Mouse (Mus musculus) stomach, embryonic 15.5 days (tissue): ENCODE data around the gene Cxcl16. TPM values are rescaled to one million over a fixed set of nuclear protein-coding genes. Genes with fewer than 3 reads are reported as not detected.

ENCODE experiments used
- microRNA-seq: library from miRNA; unstranded; fragments of <30 nt; microRNA quantifications from one replicate; pipeline ENCODE4, GENCODE M21; 2016
- polyA plus RNA-seq: library from polyadenylated mRNA; unstranded; fragments of >200 nt; fragmentation: Nextera tagmentation; extraction: Ambion mirVana; gene quantifications from 2 replicates; pipeline ENCODE4 v1.2.1, GENCODE M21; 2015

The Cxcl16 gene
- polyA plus RNA-seq, 1 experiment from 2014 or later, result 7.3 TPM

Small RNAs within 50 kb of the gene (microRNA-seq; reads per million reads assigned to microRNA genes)
- not detected for gene Mir7115

Other genes starting within 250 kb of the Cxcl16 start
- gene Slc16a11, start 247.2 kb downstream of the Cxcl16 start, polyA plus RNA-seq, result 1.4 and 2.4 TPM in 2 replicates
- 6.9 and 9.8 TPM in 2 replicates for gene Slc16a13, start 238.9 kb downstream of the Cxcl16 start, polyA plus RNA-seq
- 10.9 and 13.6 TPM in 2 replicates for gene Bcl6b, start 230.2 kb downstream of the Cxcl16 start, polyA plus RNA-seq
- gene 0610010K14Rik, start 222.1 kb downstream of the Cxcl16 start, polyA plus RNA-seq, result 141 and 144 TPM in 2 replicates
- gene Gm21988, start 220.2 kb downstream of the Cxcl16 start, polyA plus RNA-seq, result 8.7 and 11.0 TPM in 2 replicates
- gene Rnasek, start 220.1 kb downstream of the Cxcl16 start, polyA plus RNA-seq, result 196 and 222 TPM in 2 replicates
- gene Alox12, start 204.6 kb downstream of the Cxcl16 start, polyA plus RNA-seq, result 11.7 and 12.9 TPM in 2 replicates
- gene Alox12e, start 137.4 kb downstream of the Cxcl16 start, polyA plus RNA-seq, result 0.06 TPM in 1 of 2 replicates, not detected in the other
- gene Alox15, start 108.0 kb downstream of the Cxcl16 start, polyA plus RNA-seq, result 6.7 and 9.5 TPM in 2 replicates
- gene Pelp1, start 50.0 kb downstream of the Cxcl16 start, polyA plus RNA-seq, result 31.5 and 33.8 TPM in 2 replicates
- 15.0 and 19.4 TPM in 2 replicates for gene Arrb2, start 27.3 kb downstream of the Cxcl16 start, polyA plus RNA-seq
- 36.1 and 40.6 TPM in 2 replicates for gene Med11, start 8.1 kb downstream of the Cxcl16 start, polyA plus RNA-seq
- gene Zmynd15, start 551 bp downstream of the Cxcl16 start, polyA plus RNA-seq, result 0.73 and 0.75 TPM in 2 replicates
- 65.0 and 71.2 TPM in 2 replicates for gene Tm4sf5, start 45.3 kb upstream of the Cxcl16 start, polyA plus RNA-seq
- 0.62 TPM in 1 of 2 replicates, not detected in the other for gene Vmo1, start 54.6 kb upstream of the Cxcl16 start, polyA plus RNA-seq
- gene Gltpd2, start 59.2 kb upstream of the Cxcl16 start, polyA plus RNA-seq, result 2.1 and 3.3 TPM in 2 replicates
- 689 and 690 TPM in 2 replicates for gene Psmb6, start 65.4 kb upstream of the Cxcl16 start, polyA plus RNA-seq
- not detected in 2 replicates for gene Gm40193, start 73.0 kb upstream of the Cxcl16 start, polyA plus RNA-seq
- gene Pld2, start 80.1 kb upstream of the Cxcl16 start, polyA plus RNA-seq, result 12.9 and 13.7 TPM in 2 replicates
- 14.9 and 15.9 TPM in 2 replicates for gene Mink1, start 102.9 kb upstream of the Cxcl16 start, polyA plus RNA-seq
- 0.23 TPM in 1 of 2 replicates, not detected in the other for gene 4930544D05Rik, start 155.9 kb upstream of the Cxcl16 start, polyA plus RNA-seq
- gene Chrne, start 159.2 kb upstream of the Cxcl16 start, polyA plus RNA-seq, result not detected in 2 replicates
- gene Gp1ba, start 179.1 kb upstream of the Cxcl16 start, polyA plus RNA-seq, result 0.09 and 0.19 TPM in 2 replicates
- gene Rnf167, start 187.3 kb upstream of the Cxcl16 start, polyA plus RNA-seq, result 97.2 and 108 TPM in 2 replicates
- gene Slc25a11, start 187.5 kb upstream of the Cxcl16 start, polyA plus RNA-seq, result 150 and 151 TPM in 2 replicates
- gene Pfn1, start 194.7 kb upstream of the Cxcl16 start, polyA plus RNA-seq, result 1,701 and 2,042 TPM in 2 replicates
- gene Eno3, start 197.2 kb upstream of the Cxcl16 start, polyA plus RNA-seq, result 13.9 and 16.6 TPM in 2 replicates
- 152 and 156 TPM in 2 replicates for gene Spag7, start 209.4 kb upstream of the Cxcl16 start, polyA plus RNA-seq
- 13.0 and 15.5 TPM in 2 replicates for gene Camta2, start 228.1 kb upstream of the Cxcl16 start, polyA plus RNA-seq
- gene Inca1, start 240.2 kb upstream of the Cxcl16 start, polyA plus RNA-seq, result 1.1 and 1.4 TPM in 2 replicates
- 4.2 and 4.6 TPM in 2 replicates for gene Kif1c, start 240.6 kb upstream of the Cxcl16 start, polyA plus RNA-seq